Mouse (Mus musculus): ENCODE measurements around the gene Map1lc3a. TPM values are rescaled to one million over a fixed set of nuclear protein-coding genes. Genes with fewer than 3 reads are reported as not detected.
A peak's percentile ranks its signal among the peaks of the same experiment; 100 is the strongest.

The Map1lc3a gene
- polyA plus RNA-seq, 1 experiment from 2014 or later, result 131 TPM

DNA sequence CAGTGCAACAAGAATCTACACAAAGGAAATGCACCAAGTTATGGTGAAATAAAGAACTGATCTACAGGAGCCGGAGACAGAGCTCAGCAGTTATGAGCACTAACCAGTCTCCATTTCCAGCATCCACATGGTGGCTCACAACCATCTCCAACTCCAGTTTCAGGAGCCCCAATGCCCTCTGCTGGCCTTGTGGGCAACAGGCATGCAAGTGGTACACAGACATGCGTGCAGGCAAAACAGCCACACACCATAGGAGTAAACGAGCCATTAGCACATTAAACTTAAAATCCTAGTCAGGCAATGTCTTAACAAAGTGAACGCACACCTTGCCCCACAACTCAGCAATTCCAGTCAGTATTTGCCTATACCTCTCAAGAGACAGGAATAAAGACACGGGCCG is 4.1 kb upstream of the Map1lc3a start:
- WGBS, result 86% methylated on average over 6 of the region's 6 CpGs
- Histone ChIP-seq H3K27me3 (replicated peaks) (no peaks in the 10 kb centered on the region), H3K36me3 (no peaks in the 10 kb centered on the region), H3K9ac (no peak overlapping the region), H3K27ac (no peak overlapping the region), H3K4me2 (replicated peaks) (no peak overlapping the region), H3K4me1 (replicated peaks) (peaks cover 1% of the 10 kb centered on the region), H3K9me3 (no peaks in the 10 kb centered on the region), H3K4me3 (replicated peaks) (no peak overlapping the region)
- no peak for ATAC-seq

GRCm38 (mm10) chr2:155272396-155273170 is 3.5 kb upstream of the Map1lc3a start:
- Histone ChIP-seq H3K27ac (no peak overlapping the region), H3K4me3 (replicated peaks) (no peak overlapping the region), H3K36me3 (no peaks in the 10 kb centered on the region), H3K4me1 (replicated peaks) (peaks cover 8% of the 10 kb centered on the region), H3K4me2 (replicated peaks) (no peak overlapping the region), H3K9ac (no peak overlapping the region), H3K27me3 (replicated peaks) (no peaks in the 10 kb centered on the region), H3K9me3 (no peaks in the 10 kb centered on the region)
- WGBS, result 75% methylated on average over 10 of the region's 10 CpGs
- no peak for ATAC-seq

- no peaks in the 10 kb centered on the region for H3K27me3 ChIP-seq (replicated peaks)
- H3K4me3 ChIP-seq (replicated peaks), result no peak overlapping the region
- H3K4me2 ChIP-seq (replicated peaks), result no peak overlapping the region
- 86% methylated on average over 8 of the region's 8 CpGs for WGBS
- H3K36me3 ChIP-seq, result no peaks in the 10 kb centered on the region
- H3K27ac ChIP-seq, result no peak overlapping the region
- peaks cover 11% of the 10 kb centered on the region for H3K4me1 ChIP-seq (replicated peaks)
- H3K9ac ChIP-seq, result no peak overlapping the region
- no peaks in the 10 kb centered on the region for H3K9me3 ChIP-seq
- no peak for ATAC-seq
These were observed 2.5 kb upstream of the Map1lc3a start for GRCm38 (mm10) chr2:155273603-155274002.

- WGBS, result under 1% methylated on average over 49 of the region's 49 CpGs
- Histone ChIP-seq H3K4me3 (replicated peaks) (peak overlapping the region; percentile 100), H3K36me3 (0 out of 2 replicates have a peak, but pooled peaks cover 4% of the 10 kb centered on the region), H3K4me2 (replicated peaks) (peak overlapping the region; percentile 85), H3K27ac (peak overlapping the region; percentile 89), H3K9me3 (no peaks in the 10 kb centered on the region), H3K9ac (peak overlapping the region; percentile 87), H3K4me1 (replicated peaks) (peaks cover 11% of the 10 kb centered on the region), H3K27me3 (replicated peaks) (no peaks in the 10 kb centered on the region)
- peak; percentile 96 for ATAC-seq
These were observed 601 bp downstream of the Map1lc3a start for GRCm38 (mm10) chr2:155276621-155277175.

DNA sequence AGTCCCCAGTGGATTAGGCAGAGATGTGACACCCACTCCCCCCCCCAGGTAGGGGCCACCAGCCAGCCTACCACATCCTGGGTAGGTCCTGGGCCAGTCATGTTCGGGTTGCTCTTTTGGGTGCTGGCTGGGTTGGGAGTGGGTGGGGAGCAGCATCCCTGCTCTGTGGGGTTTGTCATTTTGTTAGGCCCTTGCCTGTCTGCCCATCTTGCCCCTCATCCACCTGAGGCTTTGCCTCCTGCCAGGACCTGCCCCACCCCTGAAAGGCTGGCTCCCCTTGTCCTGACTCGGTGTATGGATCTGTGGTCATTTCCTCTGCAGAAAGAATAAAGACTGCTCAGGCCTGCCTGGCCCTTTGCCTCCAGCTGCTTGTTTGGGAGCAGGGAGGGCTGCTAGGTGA is 1.6 kb downstream of the Map1lc3a start:
- Histone ChIP-seq H3K4me3 (replicated peaks) (no peak overlapping the region), H3K27me3 (replicated peaks) (no peaks in the 10 kb centered on the region), H3K27ac (no peak overlapping the region), H3K4me2 (replicated peaks) (peak overlapping the region; percentile 85), H3K9me3 (no peaks in the 10 kb centered on the region), H3K4me1 (replicated peaks) (peaks cover 11% of the 10 kb centered on the region), H3K36me3 (0 out of 2 replicates have a peak, but pooled peaks cover 4% of the 10 kb centered on the region), H3K9ac (no peak overlapping the region)
- whole genome bisulfite sequencing, result 82% methylated on average over 2 of the region's 2 CpGs
- ATAC-seq, result no peak

DNA sequence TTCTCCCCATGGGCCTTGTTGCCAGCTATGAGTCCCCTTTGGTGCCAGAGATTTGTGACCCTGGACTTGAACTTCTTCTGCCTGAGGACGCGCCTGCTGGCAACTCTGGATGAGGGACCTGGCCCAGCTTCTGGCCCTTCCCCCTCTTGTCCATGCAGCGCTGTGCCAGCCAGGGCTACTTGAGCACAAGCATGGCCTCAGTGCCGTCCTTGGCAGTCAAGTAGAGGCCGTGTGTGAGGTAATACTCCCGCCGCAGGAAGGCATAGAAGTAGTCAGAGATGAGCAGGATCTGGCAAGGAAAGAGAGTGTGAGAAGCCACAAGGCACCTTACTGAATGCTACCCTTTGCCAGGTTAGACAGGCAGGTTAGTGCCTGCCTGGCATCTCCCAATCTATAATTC is 2.3 kb downstream of the Map1lc3a start:
- no peak overlapping the region for H3K9ac ChIP-seq
- 89% methylated on average over 7 of the region's 7 CpGs for WGBS

GRCm38 (mm10) chr2:155279163-155279562 is 3.1 kb downstream of the Map1lc3a start:
- Histone ChIP-seq H3K36me3 (0 out of 2 replicates have a peak, but pooled peaks cover 8% of the 10 kb centered on the region), H3K4me2 (replicated peaks) (no peak overlapping the region), H3K9me3 (no peaks in the 10 kb centered on the region), H3K4me3 (replicated peaks) (no peak overlapping the region), H3K9ac (no peak overlapping the region), H3K4me1 (replicated peaks) (peaks cover 11% of the 10 kb centered on the region), H3K27ac (no peak overlapping the region), H3K27me3 (replicated peaks) (no peaks in the 10 kb centered on the region)
- WGBS, result 92% methylated on average over 4 of the region's 4 CpGs
- ATAC-seq, result no peak

More for the DNA sequence above, 2.3 kb downstream of the Map1lc3a start:
- Histone ChIP-seq H3K27ac (no peak overlapping the region), H3K4me1 (replicated peaks) (peaks cover 11% of the 10 kb centered on the region), H3K4me2 (replicated peaks) (no peak overlapping the region), H3K4me3 (replicated peaks) (no peak overlapping the region), H3K27me3 (replicated peaks) (no peaks in the 10 kb centered on the region), H3K9me3 (no peaks in the 10 kb centered on the region), H3K36me3 (0 out of 2 replicates have a peak, but pooled peaks cover 8% of the 10 kb centered on the region)
- no peak for ATAC-seq

DNA sequence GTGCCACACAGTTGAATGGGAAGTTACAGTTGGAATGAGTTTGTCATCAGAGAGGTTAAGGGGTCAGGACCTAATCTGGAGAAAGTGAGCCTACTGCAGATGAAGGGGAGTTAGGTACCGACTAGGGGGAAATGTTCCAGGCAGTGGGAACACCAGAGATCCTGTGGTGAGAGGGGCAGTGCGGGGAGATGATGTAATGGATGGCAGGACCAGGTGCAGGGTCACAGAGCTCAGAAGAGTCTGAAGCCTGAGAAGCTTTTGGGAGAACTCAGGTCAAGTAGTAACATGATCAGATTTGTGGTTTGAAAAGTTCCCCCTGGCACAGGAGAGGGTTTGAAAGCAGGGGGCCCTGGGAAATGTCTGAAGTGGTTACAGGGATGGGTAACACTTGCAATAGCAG is 4.0 kb downstream of the Map1lc3a start:
- no peak for ATAC-seq
- peaks cover 11% of the 10 kb centered on the region for H3K4me1 ChIP-seq (replicated peaks)
- no peak overlapping the region for H3K9ac ChIP-seq
- no peak overlapping the region for H3K27ac ChIP-seq
- no peaks in the 10 kb centered on the region for H3K9me3 ChIP-seq
- H3K27me3 ChIP-seq (replicated peaks), result no peaks in the 10 kb centered on the region
- H3K4me2 ChIP-seq (replicated peaks), result no peak overlapping the region
- H3K36me3 ChIP-seq, result 0 out of 2 replicates have a peak, but pooled peaks cover 8% of the 10 kb centered on the region
- H3K4me3 ChIP-seq (replicated peaks), result no peak overlapping the region
- 80% methylated on average over 2 of the region's 2 CpGs for WGBS

DNA sequence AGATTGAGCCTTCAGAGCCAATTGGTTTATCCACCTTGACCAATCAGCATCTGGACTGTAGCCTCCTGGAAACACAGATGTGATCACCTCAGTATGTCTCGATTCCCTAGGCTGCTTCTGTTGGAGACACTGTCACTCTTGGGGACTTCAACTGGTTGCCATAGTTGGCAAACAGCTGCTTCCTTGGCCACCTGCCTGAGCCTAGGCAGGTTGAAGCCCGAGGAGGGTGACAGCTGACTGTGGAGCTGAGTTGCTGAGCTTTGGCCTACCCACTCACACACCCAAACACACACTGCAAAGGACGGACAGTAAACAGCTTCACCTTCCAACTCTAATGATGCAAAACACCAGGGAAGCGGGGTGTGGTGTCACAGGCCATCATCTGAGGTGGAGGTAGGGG is 7.7 kb downstream of the Map1lc3a start:
- H3K27me3 ChIP-seq (replicated peaks), result no peaks in the 10 kb centered on the region
- 83% methylated on average over 4 of the region's 4 CpGs for WGBS
- H3K4me2 ChIP-seq (replicated peaks), result no peak overlapping the region
- no peak overlapping the region for H3K9ac ChIP-seq
- no peak overlapping the region for H3K4me3 ChIP-seq (replicated peaks)
- H3K9me3 ChIP-seq, result no peaks in the 10 kb centered on the region
- no peaks in the 10 kb centered on the region for H3K4me1 ChIP-seq (replicated peaks)
- ATAC-seq, result no peak
- H3K27ac ChIP-seq, result 0 out of 2 replicates have a peak overlapping the region, but pooled peaks have one; percentile 34
- 0 out of 2 replicates have a peak, but pooled peaks cover 8% of the 10 kb centered on the region for H3K36me3 ChIP-seq

GRCm38 (mm10) chr2:155284647-155285046 is 8.6 kb downstream of the Map1lc3a start:
- Histone ChIP-seq H3K36me3 (0 out of 2 replicates have a peak, but pooled peaks cover 4% of the 10 kb centered on the region), H3K9ac (no peak overlapping the region), H3K4me2 (replicated peaks) (no peak overlapping the region), H3K4me3 (replicated peaks) (no peak overlapping the region), H3K9me3 (no peaks in the 10 kb centered on the region), H3K27me3 (replicated peaks) (no peaks in the 10 kb centered on the region), H3K4me1 (replicated peaks) (no peaks in the 10 kb centered on the region), H3K27ac (peak overlapping the region; percentile 34)
- ATAC-seq, result no peak
- WGBS, result 56% methylated on average over 7 of the region's 7 CpGs

GRCm38 (mm10) chr2:155285744-155286143 is 9.6 kb downstream of the Map1lc3a start:
- no peak overlapping the region for H3K4me2 ChIP-seq (replicated peaks)
- 0 out of 2 replicates have a peak, but pooled peaks cover 4% of the 10 kb centered on the region for H3K36me3 ChIP-seq
- H3K9ac ChIP-seq, result no peak overlapping the region
- 84% methylated on average over 6 of the region's 6 CpGs for WGBS
- H3K27ac ChIP-seq, result no peak overlapping the region
- no peaks in the 10 kb centered on the region for H3K27me3 ChIP-seq (replicated peaks)
- ATAC-seq, result no peak
- H3K9me3 ChIP-seq, result no peaks in the 10 kb centered on the region
- H3K4me1 ChIP-seq (replicated peaks), result no peaks in the 10 kb centered on the region
- H3K4me3 ChIP-seq (replicated peaks), result no peak overlapping the region

- Histone ChIP-seq H3K9me3 (no peaks in the 10 kb centered on the region), H3K4me2 (replicated peaks) (no peak overlapping the region), H3K4me1 (replicated peaks) (no peaks in the 10 kb centered on the region), H3K27ac (no peak overlapping the region), H3K36me3 (peaks cover 8% of the 10 kb centered on the region; the same call in 1 of the 2 replicates), H3K4me3 (replicated peaks) (no peak overlapping the region), H3K9ac (no peak overlapping the region), H3K27me3 (replicated peaks) (no peaks in the 10 kb centered on the region)
- no peak for ATAC-seq
- WGBS, result 81% methylated on average over 4 of the region's 4 CpGs
These were observed 11.6 kb downstream of the Map1lc3a start for GRCm38 (mm10) chr2:155287456-155288250.

Measured in intestine, embryonic 15.5 days (tissue).